In genomic region chr5:137660064-137660688, GRCm38 (mm10) we compare ENCODE assay signal across 11 mouse cellular contexts. TPM values are rescaled to one million over a fixed set of nuclear protein-coding genes. Genes with fewer than 3 reads are reported as not detected.
DNase-seq lines count a peak whose midpoint lies in the region; ATAC-seq and TF ChIP-seq lines count a peak whose summit lies in the region.
"Had no signal": no experiment of that assay in that cellular context is flagged by ENCODE, and none has a peak within 500 bp of the region (broad histone marks: within the 10 kb centered on the region; RNA-seq: fewer than 3 reads in every experiment).

No protein-coding gene starts in this region.

- no peak overlapping the region for H3K9ac ChIP-seq in heart, embryonic 13.5 days
- no peak overlapping the region for H3K9ac ChIP-seq in stomach, postnatal 0 days (ENCODE audit: low read length)
- H3K9ac ChIP-seq: embryonic facial prominence, embryonic 13.5 days had no signal

- no peak for ATAC-seq in heart, embryonic 13.5 days (ENCODE audit: extremely low read depth, insufficient number of reproducible peaks, low FRiP score, low TSS enrichment)
- peak; percentile 41; the same call in 1 of the 2 replicates for ATAC-seq in stomach, postnatal 0 days (ENCODE audit: low FRiP score, low TSS enrichment)
- ATAC-seq: Patski had no signal

- DNase-seq in urinary bladder, postnatal 14 days (ENCODE audit: low spot score): peak; percentile 77
- no peak for DNase-seq in urinary bladder, postnatal 4 days (ENCODE audit: low spot score in 2 of 2)
- peak; percentile 87 for DNase-seq in adrenal gland, postnatal 14 days
- DNase-seq in stomach, postnatal 0 days (ENCODE audit: low spot score): peak; percentile 47
- no peak for DNase-seq in retina, postnatal 1 day
- DNase-seq in layer of hippocampus, adult 11-12 months (ENCODE audit: low spot score): no peak
- DNase-seq: midbrain, embryonic 14.5 days; thymus, postnatal 36 days had no signal

- no peak overlapping the region for H3K4me2 ChIP-seq in heart, embryonic 13.5 days
- no peak overlapping the region for H3K4me2 ChIP-seq in stomach, postnatal 0 days (replicated peaks; ENCODE audit: low read depth)
- H3K4me2 ChIP-seq: embryonic facial prominence, embryonic 13.5 days had no signal

- peaks cover 80% of the 10 kb centered on the region for H3K36me3 ChIP-seq in heart, embryonic 13.5 days
- H3K36me3 ChIP-seq in stomach, postnatal 0 days (ENCODE audit: control insufficient read depth, insufficient read depth, low read length): no peaks in the 10 kb centered on the region

- H3K4me1 ChIP-seq in heart, embryonic 13.5 days: 0 out of 2 replicates have a peak, but pooled peaks cover 7% of the 10 kb centered on the region
- H3K4me1 ChIP-seq in stomach, postnatal 0 days (replicated peaks; ENCODE audit: control insufficient read depth, insufficient read depth): no peaks in the 10 kb centered on the region
- H3K4me1 ChIP-seq: embryonic facial prominence, embryonic 13.5 days had no signal

- no peak for TF ChIP-seq CTCF in stomach, postnatal 0 days (IDR thresholded peaks at IDR 0.05; ENCODE audit: low read depth)

- no peak overlapping the region for H3K4me3 ChIP-seq in heart, embryonic 13.5 days
- H3K4me3 ChIP-seq in stomach, postnatal 0 days (ENCODE audit: low read depth, low read length): no peak overlapping the region
- H3K4me3 ChIP-seq: embryonic facial prominence, embryonic 13.5 days had no signal

- H3K9me3 ChIP-seq in heart, embryonic 13.5 days: no peaks in the 10 kb centered on the region
- no peaks in the 10 kb centered on the region for H3K9me3 ChIP-seq in stomach, postnatal 0 days (ENCODE audit: control insufficient read depth, low read length)
- H3K9me3 ChIP-seq: embryonic facial prominence, embryonic 13.5 days had no signal

- 0 out of 2 replicates have a peak overlapping the region, but pooled peaks have one; percentile 8 for H3K27ac ChIP-seq in heart, embryonic 13.5 days (replicated peaks)
- H3K27ac ChIP-seq in stomach, postnatal 0 days (replicated peaks): peak overlapping the region; percentile 56; the same call in 1 of the 2 replicates
- H3K27ac ChIP-seq: embryonic facial prominence, embryonic 13.5 days had no signal

- WGBS in heart, embryonic 13.5 days: 82% methylated on average over 6 of the region's 6 CpGs
- 74% methylated on average over 6 of the region's 6 CpGs for WGBS in stomach, postnatal 0 days

- no peak for TF ChIP-seq EP300 in stomach, postnatal 0 days (optimal IDR thresholded peaks at IDR 0.05)

- no peaks in the 10 kb centered on the region for H3K27me3 ChIP-seq in heart, embryonic 13.5 days (replicated peaks)
- H3K27me3 ChIP-seq in stomach, postnatal 0 days (ENCODE audit: control insufficient read depth, insufficient read depth, low read length): no peaks in the 10 kb centered on the region
- H3K27me3 ChIP-seq: embryonic facial prominence, embryonic 13.5 days; Patski had no signal

RNA-seq across cellular contexts. Expression of gene Irs3, which starts 14.7 kb away (rescaled TPM):
- 4.2 and 4.6 TPM in 2 replicates for total RNA-seq in adrenal gland, postnatal 14 days (2021)
- 0.14 TPM in 1 of 2 replicates, not detected in the other for polyA plus RNA-seq in heart, embryonic 13.5 days (2015; fragmentation: Nextera tagmentation; extraction: Ambion mirVana)
- 0.07 and 0.15 TPM in 2 replicates for polyA plus RNA-seq in stomach, postnatal 0 days (2015; fragmentation: Nextera tagmentation; extraction: Ambion mirVana)
- polyA plus RNA-seq: midbrain, embryonic 14.5 days had no signal

RNA-seq across cellular contexts. Expression of gene Sap25, which starts 19.0 kb away (rescaled TPM):
- total RNA-seq in adrenal gland, postnatal 14 days (2021): 7.4 and 12.8 TPM in 2 replicates
- polyA plus RNA-seq in heart, embryonic 13.5 days (2015; fragmentation: Nextera tagmentation; extraction: Ambion mirVana): 3.9 and 4.1 TPM in 2 replicates
- 3.7 and 4.1 TPM in 2 replicates for polyA plus RNA-seq in stomach, postnatal 0 days (2015; fragmentation: Nextera tagmentation; extraction: Ambion mirVana)

RNA-seq across cellular contexts. Expression of gene Agfg2, which starts 24.4 kb away (rescaled TPM):
- 22.9 and 25.3 TPM in 2 replicates for total RNA-seq in adrenal gland, postnatal 14 days (2021)
- 19.7 and 20.7 TPM in 2 replicates for polyA plus RNA-seq in heart, embryonic 13.5 days (2015; fragmentation: Nextera tagmentation; extraction: Ambion mirVana)
- polyA plus RNA-seq in stomach, postnatal 0 days (2015; fragmentation: Nextera tagmentation; extraction: Ambion mirVana): 10.4 and 12.4 TPM in 2 replicates

RNA-seq across cellular contexts. Expression of gene Gm20605, which starts 31.2 kb away (rescaled TPM):
- total RNA-seq in adrenal gland, postnatal 14 days (2021): 7.2 and 11.6 TPM in 2 replicates
- polyA plus RNA-seq in heart, embryonic 13.5 days (2015; fragmentation: Nextera tagmentation; extraction: Ambion mirVana): 5.5 TPM in 2 replicates
- 2.4 and 3.4 TPM in 2 replicates for polyA plus RNA-seq in stomach, postnatal 0 days (2015; fragmentation: Nextera tagmentation; extraction: Ambion mirVana)

RNA-seq across cellular contexts. Expression of gene Lrch4, which starts 31.3 kb away (rescaled TPM):
- 30.1 and 35.9 TPM in 2 replicates for total RNA-seq in adrenal gland, postnatal 14 days (2021)
- polyA plus RNA-seq in heart, embryonic 13.5 days (2015; fragmentation: Nextera tagmentation; extraction: Ambion mirVana): 21.8 and 24.2 TPM in 2 replicates
- 22.5 and 27.0 TPM in 2 replicates for polyA plus RNA-seq in stomach, postnatal 0 days (2015; fragmentation: Nextera tagmentation; extraction: Ambion mirVana)

Comparison
In these comparisons a context has a peak if more than half of its experiments do, and no peak if none do; other contexts are left out.
1. DNase-seq: peak in urinary bladder, postnatal 14 days (single experiment), adrenal gland, postnatal 14 days (single experiment) and stomach, postnatal 0 days (single experiment); none in urinary bladder, postnatal 4 days (0 of 2), retina, postnatal 1 day (single experiment) and layer of hippocampus, adult 11-12 months (single experiment).